Mouse (Mus musculus) stomach, postnatal 0 days (tissue): ENCODE data around the gene Akap5. TPM values are rescaled to one million over a fixed set of nuclear protein-coding genes. Genes with fewer than 3 reads are reported as not detected.

Source experiments
- ATAC-seq: fragments of 200-750 bp; cut with Nextera tagmentation; 2 replicates; pipeline ENCODE4 v1.8.0; 2017; ENCODE audit not compliant: low FRiP score, low TSS enrichment
- DNase-seq: peaks from one replicate; pipeline ENCODE4 v3.0.0-alpha.2; 2016; ENCODE audit warnings: low spot score
- H3K27ac ChIP-seq: fragments of 300-500 bp; sonication (generic); replicated peaks from 2 replicates; pipeline ENCODE4 v1.5.1; 2014; ENCODE audit warnings: mild to moderate bottlenecking, control low read depth
- H3K27me3 ChIP-seq: fragments of 300-500 bp; sonication (generic); 2 replicates; pipeline ENCODE4 v1.6.1; 2014; ENCODE audit warnings: low read length; ENCODE audit not compliant: control insufficient read depth, insufficient read depth
- H3K36me3 ChIP-seq: fragments of 300-500 bp; sonication (generic); 2 replicates; pipeline ENCODE4 v1.6.1; 2014; ENCODE audit warnings: low read length, mixed read lengths; ENCODE audit not compliant: control insufficient read depth, insufficient read depth
- H3K4me1 ChIP-seq: fragments of 300-500 bp; sonication (generic); replicated peaks from 2 replicates; pipeline ENCODE4 v1.6.1; 2014; ENCODE audit warnings: antibody characterized with exemption; ENCODE audit not compliant: control insufficient read depth, insufficient read depth
- H3K4me2 ChIP-seq: fragments of 300-500 bp; sonication (generic); replicated peaks from 2 replicates; pipeline ENCODE4 v1.6.1; 2014; ENCODE audit warnings: low read depth, mild to moderate bottlenecking, control low read depth, moderate library complexity
- H3K4me3 ChIP-seq: fragments of 300-500 bp; sonication (generic); 2 replicates; pipeline ENCODE4 v1.5.1; 2014; ENCODE audit warnings: low read depth, low read length, control low read depth
- H3K9ac ChIP-seq: fragments of 300-500 bp; sonication (generic); 2 replicates; pipeline ENCODE4 v1.6.1; 2014; ENCODE audit warnings: mild to moderate bottlenecking, low read length, control low read depth, mixed read lengths
- H3K9me3 ChIP-seq: fragments of 300-500 bp; sonication (generic); 2 replicates; pipeline ENCODE4 v1.6.1; 2016; ENCODE audit warnings: low read length; ENCODE audit not compliant: control insufficient read depth
- CTCF ChIP-seq: IDR thresholded peaks from 2 replicates; pipeline ENCODE4 v1.5.1; 2016; ENCODE audit warnings: antibody characterized with exemption, low read depth, mild to moderate bottlenecking, moderate library complexity
- EP300 ChIP-seq: optimal IDR thresholded peaks from 2 replicates; pipeline ENCODE3; 2016; ENCODE audit warnings: antibody characterized with exemption
- WGBS: fragments of 180-500 bp; shearing (Covaris S2); extraction: QIAGEN DNeasy Blood & Tissue Kit; methylation state at CpG from one replicate; pipeline ENCODE4 v1.1.7; 2014; 5-methylcytosine and 5-hydroxymethylcytosine counted together
- polyA plus RNA-seq: library from polyadenylated mRNA; unstranded; fragments of >200 nt; fragmentation: Nextera tagmentation; extraction: Ambion mirVana; gene quantifications from 2 replicates; pipeline ENCODE4 v1.2.1, GENCODE M21; 2015

Gene Akap5
- polyA plus RNA-seq, 1 experiment from 2014 or later: 2.0 TPM

GRCm38 (mm10) chr12:76282532-76283173 lies 42.0 kb upstream of the Akap5 start:
- H3K36me3 ChIP-seq: no peaks in the 10 kb centered on the region
- H3K4me3 ChIP-seq: no peak overlapping the region
- no peak overlapping the region for H3K27ac ChIP-seq
- no peak for TF ChIP-seq CTCF
- no peak for TF ChIP-seq EP300
- H3K9me3 ChIP-seq: no peaks in the 10 kb centered on the region
- no peak overlapping the region for H3K9ac ChIP-seq
- no peaks in the 10 kb centered on the region for H3K4me1 ChIP-seq
- DNase-seq: no peak
- no peak overlapping the region for H3K4me2 ChIP-seq
- 95% methylated on average over 17 of the region's 17 CpGs for WGBS
- ATAC-seq: no peak
- no peaks in the 10 kb centered on the region for H3K27me3 ChIP-seq

GRCm38 (mm10) chr12:76285418-76285817 lies 39.3 kb upstream of the Akap5 start:
- no peaks in the 10 kb centered on the region for H3K9me3 ChIP-seq
- no peak overlapping the region for H3K4me2 ChIP-seq
- H3K9ac ChIP-seq: no peak overlapping the region
- 66% methylated on average over 6 of the region's 6 CpGs for WGBS
- no peak for ATAC-seq
- H3K4me3 ChIP-seq: no peak overlapping the region
- TF ChIP-seq CTCF (no peak), EP300 (no peak)
- H3K36me3 ChIP-seq: no peaks in the 10 kb centered on the region; the same call in 1 of the 2 replicates
- no peaks in the 10 kb centered on the region for H3K27me3 ChIP-seq
- H3K4me1 ChIP-seq: no peaks in the 10 kb centered on the region
- no peak overlapping the region for H3K27ac ChIP-seq
- no peak for DNase-seq

GRCm38 (mm10) chr12:76287986-76288385 lies 36.7 kb upstream of the Akap5 start:
- Histone ChIP-seq H3K4me2 (no peak overlapping the region), H3K9ac (no peak overlapping the region), H3K4me1 (no peaks in the 10 kb centered on the region), H3K27me3 (no peaks in the 10 kb centered on the region), H3K9me3 (no peaks in the 10 kb centered on the region), H3K27ac (no peak overlapping the region), H3K36me3 (no peaks in the 10 kb centered on the region; the same call in none of the 2 replicates), H3K4me3 (no peak overlapping the region)
- TF ChIP-seq CTCF (no peak), EP300 (no peak)
- DNase-seq (no peak), ATAC-seq (no peak)
- 58% methylated on average over 8 of the region's 8 CpGs for WGBS

GRCm38 (mm10) chr12:76288494-76288893 lies 36.2 kb upstream of the Akap5 start:
- TF ChIP-seq CTCF (no peak), EP300 (no peak)
- no peak overlapping the region for H3K4me2 ChIP-seq
- H3K36me3 ChIP-seq: no peaks in the 10 kb centered on the region; the same call in none of the 2 replicates
- WGBS: 74% methylated on average over 5 of the region's 5 CpGs
- H3K27ac ChIP-seq: no peak overlapping the region
- DNase-seq: no peak
- no peak overlapping the region for H3K4me3 ChIP-seq
- H3K4me1 ChIP-seq: no peaks in the 10 kb centered on the region
- H3K9ac ChIP-seq: no peak overlapping the region
- ATAC-seq: no peak
- H3K27me3 ChIP-seq: no peaks in the 10 kb centered on the region
- no peaks in the 10 kb centered on the region for H3K9me3 ChIP-seq

- no peaks in the 10 kb centered on the region for H3K27me3 ChIP-seq
- H3K4me3 ChIP-seq: no peak overlapping the region
- TF ChIP-seq EP300: no peak
- TF ChIP-seq CTCF: no peak
- ATAC-seq (no peak), DNase-seq (no peak)
- no peak overlapping the region for H3K9ac ChIP-seq
- no peaks in the 10 kb centered on the region; the same call in none of the 2 replicates for H3K36me3 ChIP-seq
- no peaks in the 10 kb centered on the region for H3K9me3 ChIP-seq
- no peaks in the 10 kb centered on the region for H3K4me1 ChIP-seq
- H3K4me2 ChIP-seq: no peak overlapping the region
- no peak overlapping the region for H3K27ac ChIP-seq
- WGBS: 91% methylated on average over 12 of the region's 12 CpGs
Measured at GRCm38 (mm10) chr12:76289428-76289827, 35.3 kb upstream of the Akap5 start.

- no peak overlapping the region for H3K4me3 ChIP-seq
- 90% methylated on average over 2 of the region's 2 CpGs for WGBS
- no peaks in the 10 kb centered on the region for H3K27me3 ChIP-seq
- TF ChIP-seq CTCF (peak; percentile 57), EP300 (no peak)
- no peak overlapping the region for H3K9ac ChIP-seq
- H3K36me3 ChIP-seq: no peaks in the 10 kb centered on the region; the same call in none of the 2 replicates
- ATAC-seq: no peak
- H3K9me3 ChIP-seq: no peaks in the 10 kb centered on the region
- DNase-seq: no peak
- H3K4me1 ChIP-seq: no peaks in the 10 kb centered on the region
- H3K4me2 ChIP-seq: no peak overlapping the region
- H3K27ac ChIP-seq: no peak overlapping the region
Measured at GRCm38 (mm10) chr12:76290271-76290670, 34.4 kb upstream of the Akap5 start.
